Mouse (Mus musculus): ENCODE results near the gene Ptpn7. TPM values are rescaled to one million over a fixed set of nuclear protein-coding genes. Genes with fewer than 3 reads are reported as not detected.

Gene Ptpn7
- total and polyA plus RNA-seq, 3 experiments, result 202 to 215 TPM; not detected in 1

- TF ChIP-seq MEF2A (IDR thresholded peaks at IDR 0.05; ENCODE audit: extremely low read depth, insufficient replicate concordance, low read depth, low read length, poor library complexity, severe bottlenecking), result no peak
- peak; percentile 35; the same call in 1 of the 2 replicates for TF ChIP-seq TBP (IDR thresholded peaks at IDR 0.05; ENCODE audit: low read depth, low read length)
- TF ChIP-seq CTCF (IDR thresholded peaks at IDR 0.05 in 2 of 3, conservative IDR thresholded peaks at IDR 0.05 in 1 of 3; ENCODE audit: control insufficient read depth in 1 of 3, insufficient read depth in 1 of 3, low read depth in 2 of 3, low read length in 3 of 3, poor library complexity in 1 of 3, severe bottlenecking in 1 of 3), result peak; percentile 46 to 64 (median 50); a peak in 5 of 6 replicates
- TF ChIP-seq MYC (IDR thresholded peaks at IDR 0.05; ENCODE audit: low read depth, low read length), result peak; percentile 78
- TF ChIP-seq ZC3H11A (IDR thresholded peaks at IDR 0.05; ENCODE audit: low read depth, low read length), result no peak
- TF ChIP-seq ZMIZ1 (IDR thresholded peaks at IDR 0.05; ENCODE audit: low read depth, low read length), result 0 out of 2 replicates have a peak, but pooled peaks have one; percentile 11
- no peak for TF ChIP-seq MYB (IDR thresholded peaks at IDR 0.05; ENCODE audit: low read depth, low read length)
- peak; percentile 36; the same call in 1 of the 2 replicates for TF ChIP-seq HCFC1 (IDR thresholded peaks at IDR 0.05; ENCODE audit: low read depth, low read length)
- no peak for TF ChIP-seq ETS1 (IDR thresholded peaks at IDR 0.05; ENCODE audit: low read depth, low read length)
These were observed 1.4 kb downstream of the Ptpn7 start (continued) for GRCm38 (mm10) chr1:135133678-135134435.

- Histone ChIP-seq H3K27me3 (ENCODE audit: control insufficient read depth in 1 of 2, insufficient read depth in 2 of 2, low read length in 2 of 2) (no peaks in the 10 kb centered on the region), H3K4me3 (ENCODE audit: control insufficient read depth in 1 of 2, insufficient read depth in 1 of 2, low read depth in 2 of 2, low read length in 2 of 2) (peak overlapping the region; percentile 6 to 86; a peak in 3 of 4 replicates), H3K9ac (ENCODE audit: control insufficient read depth, low read depth, low read length, poor library complexity, severe bottlenecking) (peak overlapping the region; percentile 97), H3K9me3 (replicated peaks; ENCODE audit: insufficient read depth, low read length) (no peaks in the 10 kb centered on the region), H3K27ac (ENCODE audit: control insufficient read depth, low read depth, low read length) (peak overlapping the region; percentile 99), H3K4me1 (ENCODE audit: control insufficient read depth in 1 of 2, insufficient read depth in 2 of 2, low read length in 2 of 2) (peaks cover 8 to 35% of the 10 kb centered on the region in 2 experiments), H3K36me3 (ENCODE audit: control insufficient read depth in 1 of 2, insufficient read depth in 2 of 2, low read length in 2 of 2) (peaks cover 11 to 46% of the 10 kb centered on the region in 2 experiments), H3K79me2 (ENCODE audit: control insufficient read depth, insufficient read depth, low read length, poor library complexity) (peaks cover 49% of the 10 kb centered on the region)
- DNase-seq (ENCODE audit: low read depth, low spot score), result peak; percentile 76
- TF ChIP-seq SMC3 (IDR thresholded peaks at IDR 0.05; ENCODE audit: low read depth, low read length), result no peak
- TF ChIP-seq CTCF (IDR thresholded peaks at IDR 0.05 in 2 of 3, conservative IDR thresholded peaks at IDR 0.05 in 1 of 3; ENCODE audit: control insufficient read depth in 1 of 3, insufficient read depth in 1 of 3, low read depth in 2 of 3, low read length in 3 of 3, poor library complexity in 1 of 3, severe bottlenecking in 1 of 3), result no peak
- TF ChIP-seq ETS1 (IDR thresholded peaks at IDR 0.05; ENCODE audit: low read depth, low read length), result peak; percentile 17; the same call in 1 of the 2 replicates
- peak; percentile 39 for TF ChIP-seq SIN3A (IDR thresholded peaks at IDR 0.05; ENCODE audit: low read length)
- no peak for TF ChIP-seq MAFK (IDR thresholded peaks at IDR 0.05; ENCODE audit: borderline replicate concordance, low read depth, low read length)
- no peak for TF ChIP-seq ZKSCAN1 (IDR thresholded peaks at IDR 0.05; ENCODE audit: low read depth, low read length)
- TF ChIP-seq POLR2A (IDR thresholded peaks at IDR 0.05; ENCODE audit: control insufficient read depth in 1 of 2, insufficient read depth in 1 of 2, low read depth in 1 of 2, low read length in 2 of 2, poor library complexity in 1 of 2), result no peak; a peak in 1 of 4 replicates
- TF ChIP-seq POLR2AphosphoS5 (IDR thresholded peaks at IDR 0.05; ENCODE audit: borderline replicate concordance, low read depth, low read length), result no peak
- TF ChIP-seq JUND (IDR thresholded peaks at IDR 0.05; ENCODE audit: low read depth, low read length), result no peak
- TF ChIP-seq GABPA (IDR thresholded peaks at IDR 0.05; ENCODE audit: low read depth, low read length), result no peak
- no peak for TF ChIP-seq HCFC1 (IDR thresholded peaks at IDR 0.05; ENCODE audit: low read depth, low read length)
- TF ChIP-seq ELF1 (IDR thresholded peaks at IDR 0.05; ENCODE audit: low read depth, low read length), result no peak
- peak; percentile 57; the same call in 1 of the 2 replicates for TF ChIP-seq RCOR1 (IDR thresholded peaks at IDR 0.05; ENCODE audit: low read depth, low read length)
- TF ChIP-seq MAZ (IDR thresholded peaks at IDR 0.05; ENCODE audit: low read depth, low read length), result no peak
- no peak for TF ChIP-seq GATA1 (IDR thresholded peaks at IDR 0.05; ENCODE audit: low read depth, low read length)
- TF ChIP-seq MXI1 (IDR thresholded peaks at IDR 0.05; ENCODE audit: low read depth, low read length), result peak; percentile 50
- peak; percentile 43; the same call in 1 of the 2 replicates for TF ChIP-seq TCF12 (IDR thresholded peaks at IDR 0.05; ENCODE audit: low read depth, low read length)
- no peak for TF ChIP-seq ZC3H11A (IDR thresholded peaks at IDR 0.05; ENCODE audit: low read depth, low read length)
- TF ChIP-seq CHD1 (IDR thresholded peaks at IDR 0.05; ENCODE audit: low read depth, low read length), result no peak
- TF ChIP-seq MAX (IDR thresholded peaks at IDR 0.05; ENCODE audit: low read length), result 0 out of 2 replicates have a peak, but pooled peaks have one; percentile 18
- no peak for TF ChIP-seq MYB (IDR thresholded peaks at IDR 0.05; ENCODE audit: low read depth, low read length)
- 0 out of 2 replicates have a peak, but pooled peaks have one; percentile 47 for TF ChIP-seq MYC (IDR thresholded peaks at IDR 0.05; ENCODE audit: low read depth, low read length)
- TF ChIP-seq RAD21 (IDR thresholded peaks at IDR 0.05; ENCODE audit: low read depth, low read length), result no peak
- no peak for TF ChIP-seq NELFE (IDR thresholded peaks at IDR 0.05; ENCODE audit: low read depth, low read length)
- TF ChIP-seq CHD2 (IDR thresholded peaks at IDR 0.05; ENCODE audit: low read length), result no peak
- TF ChIP-seq BHLHE40 (IDR thresholded peaks at IDR 0.05; ENCODE audit: borderline replicate concordance, low read depth, low read length), result no peak
- no peak for TF ChIP-seq POLR2AphosphoS2 (IDR thresholded peaks at IDR 0.05; ENCODE audit: low read length)
- TF ChIP-seq USF1 (IDR thresholded peaks at IDR 0.05; ENCODE audit: low read depth, low read length), result no peak
- no peak for TF ChIP-seq MEF2A (IDR thresholded peaks at IDR 0.05; ENCODE audit: extremely low read depth, insufficient replicate concordance, low read depth, low read length, poor library complexity, severe bottlenecking)
These were observed 2.7 kb downstream of the Ptpn7 start for GRCm38 (mm10) chr1:135135111-135135787.
